Mouse (Mus musculus) brain, embryonic 14.5 days (tissue): ENCODE data around the gene Csmd2.

Experiments
- CTCF ChIP-seq: fragments of 200-500 bp; IDR thresholded peaks from 2 replicates; pipeline ENCODE4 v1.5.1; 2012; ENCODE audit warnings: inconsistent platforms, mild to moderate bottlenecking, moderate library complexity, borderline replicate concordance; ENCODE audit not compliant: insufficient read depth, insufficient read length; ENCODE audit errors: extremely low read depth
- POLR2A ChIP-seq: fragments of 200-500 bp; IDR thresholded peaks from 2 replicates; pipeline ENCODE4 v1.6.1; 2012; ENCODE audit warnings: mild to moderate bottlenecking, inconsistent platforms, borderline replicate concordance; ENCODE audit not compliant: poor library complexity, insufficient read depth, insufficient read length, severe bottlenecking; ENCODE audit errors: extremely low read depth

- no peak for TF ChIP-seq CTCF
- TF ChIP-seq POLR2A = no peak
Observed at GRCm38 (mm10) chr4:128514496-128514895, 526.8 kb downstream of the Csmd2 start.
